18 mouse cellular contexts compared by ENCODE assay signal in genomic region chr8:10814499-10814898, GRCm38 (mm10).
"Had no signal": no experiment of that assay in that cellular context is flagged by ENCODE, and none has a peak within 500 bp of the region (broad histone marks: within the 10 kb centered on the region; RNA-seq: fewer than 3 reads in every experiment).

No protein-coding gene starts in this region.

- H3K4me3 ChIP-seq: kidney, embryonic 15.5 days; limb, embryonic 12.5 days; limb, embryonic 15.5 days; lung, embryonic 15.5 days had no signal

- H3K27ac ChIP-seq: kidney, embryonic 15.5 days; limb, embryonic 12.5 days; limb, embryonic 15.5 days; liver, embryonic 14.5 days; lung, embryonic 15.5 days; stomach, postnatal 0 days had no signal

- DNase-seq: kidney, adult 2 months; kidney, postnatal 10 days; kidney, postnatal 36 days; left cerebral cortex, postnatal 4 days; liver, postnatal 0 days; midbrain, embryonic 14.5 days; right cerebral cortex, adult 18-20 months; right cerebral cortex, postnatal 14 days; right cerebral cortex, postnatal 4 days; thymus, adult 2 months; thymus, postnatal 14 days; thymus, postnatal 4 days had no signal
